Mouse (Mus musculus): ENCODE results near the gene Ak1.
A peak's percentile ranks its signal among the peaks of the same experiment; 100 is the strongest.

DNA sequence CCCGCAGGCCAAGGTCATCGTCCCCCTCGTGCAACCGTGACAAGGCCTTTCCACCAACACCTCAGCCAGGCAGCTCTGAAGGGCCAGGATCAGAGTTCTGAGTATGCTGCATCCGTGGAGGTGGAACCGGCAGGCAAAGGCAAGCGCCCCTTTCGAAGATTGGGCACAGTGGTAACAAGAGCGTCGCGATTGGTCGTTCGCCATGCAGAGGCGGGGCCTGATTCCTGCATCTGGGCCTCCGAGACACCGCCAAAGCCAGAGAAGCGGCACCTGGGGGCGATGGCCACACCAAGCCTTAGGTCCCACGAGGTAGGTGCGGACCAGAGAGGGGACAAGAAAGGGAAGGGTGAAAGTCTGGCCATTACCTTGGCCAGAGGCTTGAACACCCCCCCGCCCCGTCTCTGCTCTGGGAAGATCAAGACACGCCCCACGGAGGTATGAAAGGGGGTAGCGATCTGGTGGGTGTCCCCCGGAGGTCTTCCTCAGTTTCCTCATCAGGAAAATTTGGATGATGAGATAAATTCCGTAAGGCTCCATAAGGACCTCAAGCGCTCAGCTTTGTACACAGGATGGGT lies 45.9 kb upstream of the Ak1 start, which contains the start of gene 9430097D07Rik:
- peak; percentile 42; the same call in 1 of the 2 replicates for TF ChIP-seq POLR2A (IDR thresholded peaks at IDR 0.05; ENCODE audit: borderline replicate concordance, insufficient read depth, low read length)
- no peak for TF ChIP-seq CTCF (IDR thresholded peaks at IDR 0.05; ENCODE audit: borderline replicate concordance, insufficient read depth, low read depth, low read length)
